Mouse (Mus musculus) liver, adult 2 months (tissue): ENCODE results near the gene BC080695. TPM values are rescaled to one million over a fixed set of nuclear protein-coding genes. Genes with fewer than 3 reads are reported as not detected.
"Not testable (repeated sequence)": the region's sequence is repeated elsewhere in the genome, so short reads cannot be mapped to it uniquely, and the experiment has no call there.

Experiments
- DNase-seq: peaks from one replicate; pipeline ENCODE4 v3.0.0-alpha.2; 2011; ENCODE audit warnings: low read depth, low spot score; ENCODE audit errors: extremely low read depth
- H3K27ac ChIP-seq: fragments of 200-500 bp; replicated peaks from 2 replicates; pipeline ENCODE4 v1.5.1; 2012; ENCODE audit warnings: low read depth, mild to moderate bottlenecking, control low read depth, inconsistent platforms, low read length; ENCODE audit not compliant: insufficient read depth
- H3K27me3 ChIP-seq: fragments of 200-500 bp; 2 replicates; pipeline ENCODE4 v1.6.1; 2012; ENCODE audit warnings: mild to moderate bottlenecking, moderate library complexity, low read length, inconsistent platforms; ENCODE audit not compliant: control insufficient read depth, insufficient read depth
- H3K36me3 ChIP-seq: fragments of 200-500 bp; 2 replicates; pipeline ENCODE4 v1.6.1; 2012; ENCODE audit warnings: low read length, inconsistent platforms; ENCODE audit not compliant: control insufficient read depth, insufficient read depth
- H3K4me1 ChIP-seq: fragments of 200-500 bp; 2 replicates; pipeline ENCODE4 v1.6.1; 2011; ENCODE audit warnings: low read length; ENCODE audit not compliant: control insufficient read depth, insufficient read depth
- H3K4me3 ChIP-seq: fragments of 200-500 bp; 2 replicates; pipeline ENCODE4 v1.5.1; 2011; ENCODE audit warnings: low read depth, mild to moderate bottlenecking, control low read depth, low read length, moderate library complexity; ENCODE audit not compliant: insufficient read depth
- H3K79me2 ChIP-seq: fragments of 200-500 bp; 2 replicates; pipeline ENCODE4 v1.6.1; 2012; ENCODE audit warnings: inconsistent platforms, mild to moderate bottlenecking, low read length, moderate library complexity; ENCODE audit not compliant: control insufficient read depth, insufficient read depth
- H3K9ac ChIP-seq: fragments of 200-500 bp; 2 replicates; pipeline ENCODE4 v1.6.1; 2012; ENCODE audit warnings: low read depth, mild to moderate bottlenecking, control low read depth, inconsistent platforms, low read length
- CTCF ChIP-seq: fragments of 200-500 bp; IDR thresholded peaks from 2 replicates; pipeline ENCODE4 v1.5.1; 2011; ENCODE audit warnings: low read depth, low read length, control low read depth
- POLR2A ChIP-seq: fragments of 200-500 bp; IDR thresholded peaks from 2 replicates; pipeline ENCODE4 v1.6.1; 2011; ENCODE audit warnings: low read length, control low read depth; ENCODE audit not compliant: insufficient read depth; ENCODE audit errors: extremely low read depth
- WGBS: fragments of 180-500 bp; shearing (Covaris S2); methylation state at CpG from one replicate; pipeline ENCODE4 v1.1.7; 2018; 5-methylcytosine and 5-hydroxymethylcytosine counted together
- polyA plus RNA-seq: library from polyadenylated mRNA; depleted of rRNA; stranded (reverse); fragments of >200 nt; gene quantifications from 2 replicates; pipeline ENCODE4 v1.2.3, GENCODE M21; 2012; rRNA removed
- total RNA-seq: library from RNA; depleted of rRNA; stranded (reverse); fragments of >200 nt; gene quantifications from 2 replicates; pipeline ENCODE4 v1.2.3, GENCODE M21; 2014; rRNA removed

BC080695 gene
- total RNA-seq (not detected in 2 replicates), polyA plus RNA-seq (not detected in 2 replicates)

DNA sequence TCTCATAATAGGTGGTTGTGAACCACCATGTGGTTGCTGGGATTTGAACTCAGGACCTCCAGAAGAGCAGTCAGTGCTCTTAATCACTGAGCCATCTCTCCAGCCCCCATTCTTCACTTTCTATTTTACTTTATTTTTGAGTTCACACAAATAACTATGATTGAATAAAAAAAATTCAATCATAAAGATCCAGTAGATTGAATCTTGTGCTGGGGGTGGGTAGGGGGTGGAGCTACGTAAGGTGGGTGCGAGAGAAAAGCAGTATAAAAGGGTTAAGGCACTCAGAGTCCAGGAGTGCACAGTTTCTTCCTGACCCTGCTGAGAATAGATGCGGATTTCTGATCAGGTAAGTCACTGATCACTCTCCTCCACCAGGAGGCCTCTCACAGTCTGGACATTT lies at the start of gene BC080695, which contains the start of gene Gm13057:
TSS of gene BC080695 (plus strand) at position 301 of the 400 bp plus-strand sequence.
TSS of gene Gm13057 (plus strand) at position 310 of the 400 bp plus-strand sequence.
- H3K36me3 ChIP-seq, H3K9ac ChIP-seq, H3K27me3 ChIP-seq, H3K4me3 ChIP-seq, H3K4me1 ChIP-seq, H3K27ac ChIP-seq, DNase-seq, H3K79me2 ChIP-seq: not testable (repeated sequence)
- no CpG with 5 or more reads among the region's 3 CpGs for WGBS

DNA sequence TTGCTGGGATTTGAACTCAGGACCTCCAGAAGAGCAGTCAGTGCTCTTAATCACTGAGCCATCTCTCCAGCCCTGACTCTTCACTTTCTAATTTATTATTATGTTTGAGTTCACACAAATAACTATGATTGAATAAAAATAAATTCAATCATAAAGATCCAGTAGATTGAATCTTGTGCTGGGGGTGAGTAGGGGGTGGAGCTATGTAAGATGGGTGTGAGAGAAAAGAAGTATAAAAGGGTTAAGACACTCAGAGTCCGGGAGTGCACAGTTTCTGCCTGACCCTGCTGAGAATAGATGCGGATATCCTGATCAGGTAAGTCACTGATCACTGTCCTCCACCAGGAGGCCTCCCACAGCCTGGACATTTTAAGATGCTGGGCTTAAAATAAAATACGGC lies 40.5 kb upstream of the BC080695 start, which contains the start of gene Gm13043:
TSS of gene Gm13043 (plus strand) at position 301 of the 400 bp plus-strand sequence.
- H3K27me3 ChIP-seq = no peaks in the 10 kb centered on the region
- no peaks in the 10 kb centered on the region for H3K36me3 ChIP-seq
- H3K79me2 ChIP-seq = no peaks in the 10 kb centered on the region
- H3K4me1 ChIP-seq = no peaks in the 10 kb centered on the region
- WGBS = 87% methylated on average over 3 of the region's 3 CpGs
- no peak for DNase-seq
- H3K27ac ChIP-seq = no peak within 1 kb of the TSS
- no peak for TF ChIP-seq CTCF
- TF ChIP-seq POLR2A = no peak
- H3K9ac ChIP-seq = no peak within 1 kb of the TSS
- H3K4me3 ChIP-seq = no peak within 1 kb of the TSS

DNA sequence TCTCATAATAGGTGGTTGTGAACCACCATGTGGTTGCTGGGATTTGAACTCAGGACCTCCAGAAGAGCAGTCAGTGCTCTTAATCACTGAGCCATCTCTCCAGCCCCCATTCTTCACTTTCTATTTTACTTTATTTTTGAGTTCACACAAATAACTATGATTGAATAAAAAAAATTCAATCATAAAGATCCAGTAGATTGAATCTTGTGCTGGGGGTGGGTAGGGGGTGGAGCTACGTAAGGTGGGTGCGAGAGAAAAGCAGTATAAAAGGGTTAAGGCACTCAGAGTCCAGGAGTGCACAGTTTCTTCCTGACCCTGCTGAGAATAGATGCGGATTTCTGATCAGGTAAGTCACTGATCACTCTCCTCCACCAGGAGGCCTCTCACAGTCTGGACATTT lies 15.8 kb upstream of the BC080695 start, which contains the start of gene Gm13040:
TSS of gene Gm13040 (plus strand) at position 301 of the 400 bp plus-strand sequence.
- H3K4me3 ChIP-seq, H3K4me1 ChIP-seq, H3K27ac ChIP-seq, H3K36me3 ChIP-seq, DNase-seq, H3K9ac ChIP-seq, H3K27me3 ChIP-seq, H3K79me2 ChIP-seq: not testable (repeated sequence)
- no CpG with 5 or more reads among the region's 3 CpGs for WGBS

DNA sequence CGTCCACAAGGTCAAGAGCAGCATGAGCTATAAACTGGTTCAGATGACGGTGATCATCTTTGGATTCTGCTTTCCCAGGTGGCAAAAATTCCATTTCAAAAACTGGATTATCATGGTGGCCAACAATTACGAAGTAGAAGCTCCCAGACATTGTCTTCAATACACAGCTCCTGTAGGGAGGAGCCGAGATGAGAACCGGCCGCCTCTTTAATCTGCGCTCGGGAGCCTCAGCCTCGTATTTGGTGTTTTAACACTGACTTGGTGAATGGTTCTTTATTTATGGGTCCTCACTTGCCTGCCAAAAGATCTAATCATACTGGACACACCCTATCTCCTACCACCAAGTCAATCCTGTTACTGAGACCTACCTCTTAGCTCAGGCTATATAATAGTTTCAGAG lies 60.4 kb downstream of the BC080695 start:
- H3K4me3 ChIP-seq = not testable (repeated sequence)
- 79% methylated on average over 9 of the region's 9 CpGs for WGBS

DNA sequence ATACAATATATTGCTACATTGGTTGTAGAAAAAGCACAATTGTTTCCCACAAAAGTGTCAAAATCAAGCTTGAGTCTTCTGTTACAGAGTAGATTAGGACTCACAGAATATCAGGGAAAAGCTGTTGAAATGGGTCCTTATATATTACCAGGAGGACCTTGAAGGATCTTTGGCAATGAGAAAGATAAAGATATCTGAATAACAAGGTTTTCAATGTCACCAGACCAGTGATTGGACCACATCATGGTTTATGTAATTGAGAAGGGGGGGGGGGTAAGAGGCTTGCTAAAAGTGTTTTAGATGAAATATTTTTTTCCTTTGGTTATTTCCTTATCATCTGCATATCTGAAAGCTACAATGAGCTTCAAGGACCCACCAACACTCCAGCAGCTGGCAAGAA lies 63.2 kb downstream of the BC080695 start, which contains the start of gene Gm13083:
TSS of gene Gm13083 (plus strand) at position 301 of the 400 bp plus-strand sequence.
- not testable (repeated sequence) for H3K27me3 ChIP-seq, DNase-seq, H3K79me2 ChIP-seq, H3K36me3 ChIP-seq, H3K4me3 ChIP-seq, H3K9ac ChIP-seq, H3K27ac ChIP-seq, H3K4me1 ChIP-seq

More for the DNA sequence above, 60.4 kb downstream of the BC080695 start:
- H3K79me2 ChIP-seq, H3K9ac ChIP-seq, H3K4me1 ChIP-seq, H3K36me3 ChIP-seq, DNase-seq, H3K27ac ChIP-seq, H3K27me3 ChIP-seq: not testable (repeated sequence)

DNA sequence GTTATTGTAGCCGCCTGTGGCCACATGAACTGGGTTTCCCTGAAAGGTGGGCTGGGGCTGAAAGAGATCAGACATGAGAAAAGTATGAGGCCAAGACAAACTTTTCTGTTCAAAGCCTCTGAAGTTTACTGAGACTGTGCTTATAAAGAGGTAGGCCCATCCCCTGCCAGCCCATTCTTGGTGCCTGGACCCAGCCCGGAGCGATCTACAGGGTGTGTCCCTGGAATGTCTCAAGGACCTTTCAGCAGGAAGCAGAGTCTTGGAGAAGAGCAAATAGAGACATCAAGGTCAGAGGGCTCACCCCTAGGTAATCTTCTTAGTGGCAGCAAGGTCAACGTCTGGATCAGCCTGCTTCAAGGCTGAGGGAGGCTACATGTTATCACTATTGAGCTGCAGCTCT lies 66.6 kb downstream of the BC080695 start:
- not testable (repeated sequence) for H3K4me3 ChIP-seq, H3K36me3 ChIP-seq, H3K9ac ChIP-seq, DNase-seq, H3K27me3 ChIP-seq, H3K4me1 ChIP-seq, H3K79me2 ChIP-seq, H3K27ac ChIP-seq
- WGBS = 72% methylated on average over 4 of the region's 4 CpGs

Other genes with a start within 250 kb of the BC080695 start
- gene Lrrc38, start 201.9 kb upstream of the BC080695 start, total RNA-seq = not detected in 2 replicates
- gene Lrrc38, start 201.9 kb upstream of the BC080695 start, polyA plus RNA-seq = not detected in 2 replicates
- not detected in 2 replicates for gene Pramel1, start 157.3 kb upstream of the BC080695 start, total RNA-seq
- not detected in 2 replicates for gene Pramel1, start 157.3 kb upstream of the BC080695 start, polyA plus RNA-seq
- 5.2 and 7.8 TPM in 2 replicates for gene Pramef8, start 139.3 kb upstream of the BC080695 start, total RNA-seq
- gene Pramef8, start 139.3 kb upstream of the BC080695 start, polyA plus RNA-seq = 2.1 and 2.3 TPM in 2 replicates
- gene Oog4, start 101.4 kb upstream of the BC080695 start, total RNA-seq = not detected in 2 replicates
- not detected in 2 replicates for gene Oog4, start 101.4 kb upstream of the BC080695 start, polyA plus RNA-seq
- gene Gm13043, start 40.4 kb upstream of the BC080695 start, total RNA-seq = not detected in 2 replicates
- gene Gm13043, start 40.4 kb upstream of the BC080695 start, polyA plus RNA-seq = not detected in 2 replicates
- not detected in 2 replicates for gene Gm13040, start 15.7 kb upstream of the BC080695 start, total RNA-seq
- not detected in 2 replicates for gene Gm13040, start 15.7 kb upstream of the BC080695 start, polyA plus RNA-seq
- gene Gm13057, start within 50 bp of the BC080695 start, total RNA-seq = not detected in 2 replicates
- gene Gm13057, start within 50 bp of the BC080695 start, polyA plus RNA-seq = not detected in 2 replicates
- gene Gm13083, start 63.3 kb downstream of the BC080695 start, total RNA-seq = not detected in 2 replicates
- gene Gm13083, start 63.3 kb downstream of the BC080695 start, polyA plus RNA-seq = not detected in 2 replicates
- gene Gm13088, start 105.5 kb downstream of the BC080695 start, total RNA-seq = not detected in 2 replicates
- gene Gm13088, start 105.5 kb downstream of the BC080695 start, polyA plus RNA-seq = not detected in 2 replicates
- gene Gm13089, start 151.0 kb downstream of the BC080695 start, total RNA-seq = not detected in 2 replicates
- gene Gm13089, start 151.0 kb downstream of the BC080695 start, polyA plus RNA-seq = not detected in 2 replicates
- not detected in 2 replicates for gene Gm13078, start 167.8 kb downstream of the BC080695 start, total RNA-seq
- not detected in 2 replicates for gene Gm13078, start 167.8 kb downstream of the BC080695 start, polyA plus RNA-seq
- not detected in 2 replicates for gene Gm13023, start 237.7 kb downstream of the BC080695 start, total RNA-seq
- not detected in 2 replicates for gene Gm13023, start 237.7 kb downstream of the BC080695 start, polyA plus RNA-seq